In genomic region chr2:67332211-67332610, GRCm38 (mm10) we compare ENCODE assay signal across 10 mouse cellular contexts.
DNase-seq lines count a peak whose midpoint lies in the region; ATAC-seq and TF ChIP-seq lines count a peak whose summit lies in the region.
"Had no signal": no experiment of that assay in that cellular context is flagged by ENCODE, and none has a peak within 500 bp of the region (broad histone marks: within the 10 kb centered on the region; RNA-seq: fewer than 3 reads in every experiment).

No protein-coding gene starts in this region.

- no peak overlapping the region for H3K4me2 ChIP-seq in liver, postnatal 0 days (ENCODE audit: low read depth, low read length)
- H3K4me2 ChIP-seq: stomach, embryonic 15.5 days had no signal

- DNase-seq in frontal cortex, postnatal 10 days (ENCODE audit: low spot score in 2 of 2): peak; percentile 4 to 26
- no peak for DNase-seq in frontal cortex, postnatal 25 days (ENCODE audit: low spot score in 2 of 2)
- peak; percentile 2 for DNase-seq in NIH3T3 (ENCODE audit: low read depth)
- DNase-seq in gastrocnemius, postnatal 25 days: peak; percentile 23
- peak; percentile 10 to 11 for DNase-seq in layer of hippocampus, adult 8-10 months (ENCODE audit: low spot score in 2 of 2)
- DNase-seq in liver, postnatal 0 days: no peak
- DNase-seq in neural tube, embryonic 10.5 days (ENCODE audit: extremely low spot score, low spot score): no peak
- no peak for DNase-seq in left cerebral cortex, adult 11 months (ENCODE audit: low spot score)

- no peak for TF ChIP-seq CTCF in liver, postnatal 0 days (IDR thresholded peaks at IDR 0.05; ENCODE audit: low read depth)

- H3K27ac ChIP-seq in liver, postnatal 0 days (ENCODE audit: low read depth): no peak overlapping the region
- H3K27ac ChIP-seq: macrophage; stomach, embryonic 15.5 days had no signal

- no peaks in the 10 kb centered on the region for H3K9me3 ChIP-seq in liver, postnatal 0 days (ENCODE audit: low read length)
- H3K9me3 ChIP-seq: stomach, embryonic 15.5 days had no signal

- H3K36me3 ChIP-seq in liver, postnatal 0 days (replicated peaks; ENCODE audit: insufficient read depth, low read length): no peaks in the 10 kb centered on the region
- H3K36me3 ChIP-seq: stomach, embryonic 15.5 days had no signal

- 58% methylated on average over 2 of the region's 2 CpGs for WGBS in liver, postnatal 0 days (ENCODE audit: insufficient replicate concordance)

- H3K4me3 ChIP-seq in liver, postnatal 0 days (ENCODE audit: low read depth, low read length): no peak overlapping the region
- H3K4me3 ChIP-seq: stomach, embryonic 15.5 days had no signal

- no peak for TF ChIP-seq EP300 in liver, postnatal 0 days (IDR thresholded peaks at IDR 0.05; ENCODE audit: low read depth)

- H3K9ac ChIP-seq in liver, postnatal 0 days (replicated peaks): no peak overlapping the region
- H3K9ac ChIP-seq: stomach, embryonic 15.5 days had no signal

- no peaks in the 10 kb centered on the region for H3K4me1 ChIP-seq in liver, postnatal 0 days (ENCODE audit: insufficient read depth)
- H3K4me1 ChIP-seq: stomach, embryonic 15.5 days had no signal

- no peak for ATAC-seq in liver, postnatal 0 days

- H3K27me3 ChIP-seq in liver, postnatal 0 days (ENCODE audit: insufficient read depth, low read length): no peaks in the 10 kb centered on the region
- H3K27me3 ChIP-seq: stomach, embryonic 15.5 days had no signal

Comparison
In these comparisons a context has a peak if more than half of its experiments do, and no peak if none do; other contexts are left out.
1. DNase-seq: peak in frontal cortex, postnatal 10 days (2 of 2), NIH3T3 (single experiment), gastrocnemius, postnatal 25 days (single experiment) and layer of hippocampus, adult 8-10 months (2 of 2); none in frontal cortex, postnatal 25 days (0 of 2), liver, postnatal 0 days (single experiment), neural tube, embryonic 10.5 days (single experiment) and left cerebral cortex, adult 11 months (single experiment).